Mouse (Mus musculus): Measurements from ENCODE around the gene Nos1ap.

DNA sequence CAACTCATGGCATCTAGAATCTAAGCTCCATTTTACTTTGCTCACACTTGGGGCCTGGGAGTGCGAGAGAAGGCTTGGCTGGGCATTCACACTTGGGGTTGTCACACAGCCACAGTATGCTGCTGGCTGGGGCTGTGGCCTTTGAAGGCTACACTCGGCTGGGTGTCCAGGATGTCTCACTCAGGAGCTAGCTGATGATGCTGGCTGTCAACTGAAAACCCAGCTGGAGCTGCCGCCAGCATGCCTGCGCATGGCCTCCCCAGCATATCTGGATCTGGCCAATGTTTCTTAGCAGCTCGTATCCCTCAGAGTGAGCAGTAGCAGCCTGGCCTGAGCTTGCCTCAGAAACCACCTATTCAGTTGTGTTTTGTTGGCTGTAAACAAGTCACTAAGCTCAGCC, 158.3 kb downstream of the Nos1ap start:
- TF ChIP-seq CTCF (conservative IDR thresholded peaks at IDR 0.05; ENCODE audit: insufficient read depth, insufficient read length, low read depth, low read length) (no peak), POLR2A (IDR thresholded peaks at IDR 0.05; ENCODE audit: low read depth, low read length) (no peak)
